Mouse (Mus musculus) olfactory bulb, adult 2 months (tissue): ENCODE data around the gene Krtap5-1.

ENCODE experiments used
- CTCF ChIP-seq: fragments of 200-500 bp; IDR thresholded peaks from 2 replicates; pipeline ENCODE4 v1.5.1; 2012; ENCODE audit warnings: low read depth, mild to moderate bottlenecking, low read length, moderate library complexity; ENCODE audit not compliant: insufficient read depth
- POLR2A ChIP-seq: fragments of 200-500 bp; IDR thresholded peaks from 2 replicates; pipeline ENCODE4 v1.6.1; 2012; ENCODE audit warnings: mild to moderate bottlenecking, low read depth, low read length, moderate library complexity; ENCODE audit not compliant: insufficient read depth

GRCm38 (mm10) chr7:142319124-142319523 lies 22.2 kb upstream of the Krtap5-1 start:
- TF ChIP-seq CTCF (no peak), POLR2A (no peak)
